Mouse (Mus musculus): ENCODE measurements around the gene Pigk.

DNA sequence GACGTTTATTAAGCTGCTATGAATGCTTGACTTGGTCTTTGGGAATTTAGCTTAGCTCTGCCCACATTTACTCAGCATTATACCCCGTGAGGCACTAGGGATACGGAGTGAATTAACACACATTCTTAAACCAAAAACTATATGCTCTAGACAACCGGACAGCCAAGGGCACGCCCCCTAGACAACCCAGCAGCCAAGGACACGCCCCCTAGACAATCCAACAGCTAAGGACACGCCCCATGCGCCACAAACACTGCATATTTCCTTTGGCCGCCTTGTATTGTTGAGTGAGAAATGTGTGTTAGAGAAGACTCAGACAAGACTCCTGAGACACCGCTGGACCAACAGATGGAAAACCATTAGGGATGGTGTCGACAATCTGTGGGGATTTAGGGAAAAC is 229.1 kb downstream of the Pigk start:
- TF ChIP-seq POLR2A (IDR thresholded peaks at IDR 0.05; ENCODE audit: borderline replicate concordance, extremely low read depth, insufficient read depth, insufficient read length, poor library complexity, severe bottlenecking) (no peak), CTCF (IDR thresholded peaks at IDR 0.05; ENCODE audit: borderline replicate concordance, extremely low read depth, insufficient read depth, insufficient read length) (no peak)

Measured in brain, embryonic 14.5 days (tissue).